Mouse (Mus musculus): ENCODE measurements around the gene Vmn2r13. TPM values are rescaled to one million over a fixed set of nuclear protein-coding genes. Genes with fewer than 3 reads are reported as not detected.

Vmn2r13 gene
- not detected for polyA plus RNA-seq (2014; fragmentation: Illumina TruSeq; extraction: RNeasy Lipid Tissue Mini Kit (QIAGEN cat#74804); ENCODE audit: low replicate concordance)

GRCm38 (mm10) chr5:109192099-109192498, at the start of gene Vmn2r13:
TSS of gene Vmn2r13 (minus strand) at chr5:109192199.

GRCm38 (mm10) chr5:109224608-109225007, 32.6 kb upstream of the Vmn2r13 start, which contains the start of gene Vmn2r14:
TSS of gene Vmn2r14 (minus strand) at chr5:109224708.

Other genes with a start within 250 kb of the Vmn2r13 start
- gene Vmn2r10, start 185.7 kb downstream of the Vmn2r13 start, polyA plus RNA-seq (2014; fragmentation: Illumina TruSeq; extraction: RNeasy Lipid Tissue Mini Kit (QIAGEN cat#74804); ENCODE audit: low replicate concordance), result not detected
- gene Vmn2r11, start 132.6 kb downstream of the Vmn2r13 start, polyA plus RNA-seq (2014; fragmentation: Illumina TruSeq; extraction: RNeasy Lipid Tissue Mini Kit (QIAGEN cat#74804); ENCODE audit: low replicate concordance), result not detected
- gene Vmn2r12, start 94.2 kb downstream of the Vmn2r13 start, polyA plus RNA-seq (2014; fragmentation: Illumina TruSeq; extraction: RNeasy Lipid Tissue Mini Kit (QIAGEN cat#74804); ENCODE audit: low replicate concordance), result not detected
- not detected for gene Vmn2r14, start 32.5 kb upstream of the Vmn2r13 start, polyA plus RNA-seq (2014; fragmentation: Illumina TruSeq; extraction: RNeasy Lipid Tissue Mini Kit (QIAGEN cat#74804); ENCODE audit: low replicate concordance)
- not detected for gene Vmn2r15, start 105.4 kb upstream of the Vmn2r13 start, polyA plus RNA-seq (2014; fragmentation: Illumina TruSeq; extraction: RNeasy Lipid Tissue Mini Kit (QIAGEN cat#74804); ENCODE audit: low replicate concordance)
- not detected for gene Vmn2r16, start 138.0 kb upstream of the Vmn2r13 start, polyA plus RNA-seq (2014; fragmentation: Illumina TruSeq; extraction: RNeasy Lipid Tissue Mini Kit (QIAGEN cat#74804); ENCODE audit: low replicate concordance)
- not detected for gene Vmn2r17, start 227.5 kb upstream of the Vmn2r13 start, polyA plus RNA-seq (2014; fragmentation: Illumina TruSeq; extraction: RNeasy Lipid Tissue Mini Kit (QIAGEN cat#74804); ENCODE audit: low replicate concordance)

Data from small intestine, adult 10 weeks (tissue).